Mouse (Mus musculus) megakaryocyte, embryonic 14.5 days (primary cell): ENCODE measurements around the gene Rpusd1.

Experiments used
- FLI1 ChIP-seq: IDR thresholded peaks from 2 replicates; pipeline ENCODE4 v1.6.1; 2012; ENCODE audit warnings: low read length, inconsistent platforms, mixed read lengths
- GATA1 ChIP-seq: IDR thresholded peaks from 3 replicates; pipeline ENCODE4 v1.6.1; 2012; ENCODE audit warnings: mixed read lengths, low read length, inconsistent platforms, borderline replicate concordance

GRCm38 (mm10) chr17:25725264-25725663 is 2.2 kb upstream of the Rpusd1 start:
- TF ChIP-seq GATA1: no peak
- TF ChIP-seq FLI1: no peak
